Mouse (Mus musculus) MN1 (cell line): ENCODE results near the gene Gale.

Source experiments
- DNase-seq: peaks from one replicate; pipeline ENCODE4 v3.0.0-alpha.2; 2016; ENCODE audit warnings: low spot score

Gale gene

GRCm38 (mm10) chr4:135943389-135943788, 20.1 kb upstream of the Gale start:
- no peak for DNase-seq

- DNase-seq, result no peak
These were observed 17.8 kb upstream of the Gale start for GRCm38 (mm10) chr4:135945706-135946105.

- peak; percentile 96 for DNase-seq
These were observed 17.3 kb upstream of the Gale start, which contains the start of gene Hmgcl for GRCm38 (mm10) chr4:135946278-135946658. Gene Hmgcl (plus strand): TSS chr4:135946448.

- peak; percentile 44 for DNase-seq
These were observed 16.7 kb upstream of the Gale start for GRCm38 (mm10) chr4:135946659-135947301.

GRCm38 (mm10) chr4:135948142-135948541, 15.4 kb upstream of the Gale start:
- no peak for DNase-seq

- no peak for DNase-seq
These were observed 14.1 kb upstream of the Gale start for GRCm38 (mm10) chr4:135949475-135949874.

- DNase-seq, result peak; percentile 51
These were observed 13.6 kb upstream of the Gale start for GRCm38 (mm10) chr4:135949911-135950310.

GRCm38 (mm10) chr4:135950365-135950764, 13.2 kb upstream of the Gale start:
- DNase-seq, result no peak

GRCm38 (mm10) chr4:135951505-135951904, 12.0 kb upstream of the Gale start:
- DNase-seq, result no peak

GRCm38 (mm10) chr4:135953179-135953578, 10.3 kb upstream of the Gale start:
- no peak for DNase-seq

GRCm38 (mm10) chr4:135954241-135954640, 9.3 kb upstream of the Gale start:
- DNase-seq, result peak; percentile 81

GRCm38 (mm10) chr4:135955886-135956285, 7.6 kb upstream of the Gale start:
- no peak for DNase-seq

GRCm38 (mm10) chr4:135958354-135958753, 5.2 kb upstream of the Gale start:
- peak; percentile 31 for DNase-seq

GRCm38 (mm10) chr4:135960717-135961116, 2.8 kb upstream of the Gale start:
- peak; percentile 92 for DNase-seq

GRCm38 (mm10) chr4:135961709-135962108, 1.8 kb upstream of the Gale start:
- no peak for DNase-seq

- peak; percentile 51 for DNase-seq
These were observed 1.3 kb upstream of the Gale start for GRCm38 (mm10) chr4:135962198-135962597.

GRCm38 (mm10) chr4:135962946-135963345, 581 bp upstream of the Gale start:
- DNase-seq, result no peak

GRCm38 (mm10) chr4:135964426-135964825, 899 bp downstream of the Gale start:
- peak; percentile 88 for DNase-seq

GRCm38 (mm10) chr4:135965113-135965512, 1.6 kb downstream of the Gale start:
- no peak for DNase-seq

GRCm38 (mm10) chr4:135966283-135966682, 2.8 kb downstream of the Gale start:
- no peak for DNase-seq

GRCm38 (mm10) chr4:135967086-135967760, 3.7 kb downstream of the Gale start:
- DNase-seq, result no peak

- no peak for DNase-seq
These were observed 4.8 kb downstream of the Gale start for GRCm38 (mm10) chr4:135968271-135968869.

- no peak for DNase-seq
These were observed 5.7 kb downstream of the Gale start for GRCm38 (mm10) chr4:135969070-135969750.
